Mouse (Mus musculus): ENCODE data around the gene Camk2b. TPM values are rescaled to one million over a fixed set of nuclear protein-coding genes. Genes with fewer than 3 reads are reported as not detected.

Gene Camk2b
- 173 and 185 TPM in 2 replicates for polyA plus RNA-seq (2015; fragmentation: Nextera tagmentation; extraction: Ambion mirVana)

DNA sequence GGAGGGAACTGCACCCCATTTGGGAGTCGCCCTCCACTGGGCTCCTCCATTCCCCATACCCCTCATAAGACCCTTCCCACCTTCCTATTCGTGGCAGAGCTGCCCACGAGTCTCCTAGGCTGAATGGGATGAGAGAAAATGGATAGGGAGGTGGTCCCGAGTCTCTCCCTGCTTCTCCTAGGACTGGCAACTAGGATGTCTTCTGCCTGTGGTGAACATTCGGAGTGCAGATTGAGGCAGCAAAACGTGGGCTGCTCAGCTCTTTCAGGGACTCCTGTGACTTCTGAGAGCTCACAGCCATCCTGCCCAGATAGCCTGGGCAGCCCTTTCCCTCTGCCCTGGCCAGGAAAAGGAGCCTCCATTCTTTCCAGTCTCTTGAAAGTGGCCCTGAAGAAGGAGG is at the start of gene Camk2b:
Gene Camk2b (minus strand): TSS at position 187 of the 400 bp plus-strand sequence.

DNA sequence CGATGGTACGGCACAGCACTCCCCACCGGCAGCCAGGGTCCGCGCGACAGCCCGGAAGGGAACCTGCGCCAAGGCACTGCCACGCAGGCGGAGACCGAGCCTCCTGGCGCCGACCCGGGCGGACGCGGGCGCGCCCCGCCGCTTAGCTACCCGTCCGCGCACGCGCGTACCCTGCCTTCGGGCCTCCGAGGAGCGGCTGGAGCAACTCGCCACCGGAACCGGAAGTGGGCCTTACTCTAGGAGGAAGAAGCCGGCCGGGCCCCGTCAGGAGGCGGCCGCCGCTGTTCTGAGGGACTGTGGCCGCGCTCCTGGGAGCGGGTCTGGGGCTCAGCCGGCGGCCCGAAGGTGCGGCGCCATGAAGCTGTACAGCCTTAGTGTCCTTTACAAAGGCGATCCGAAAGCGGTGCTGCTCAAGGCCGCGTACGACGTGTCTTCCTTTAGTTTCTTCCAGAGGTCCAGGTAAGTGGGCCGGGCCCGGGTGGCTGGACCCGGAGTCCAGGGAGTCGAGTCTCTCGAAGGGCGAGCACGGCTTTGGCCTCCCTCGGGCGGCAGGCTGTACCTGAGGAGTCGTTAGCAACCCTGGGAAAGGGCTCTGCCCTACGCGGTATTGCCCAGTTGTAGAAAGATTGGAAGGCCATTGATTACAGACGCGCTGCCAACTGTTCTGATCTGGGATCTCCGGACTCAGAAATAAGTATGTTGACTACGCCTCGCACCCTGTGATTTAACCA is 110.5 kb downstream of the Camk2b start, which contains the start of gene Ykt6:
Gene Ykt6 (plus strand): TSS at position 148 of the 731 bp plus-strand sequence.

DNA sequence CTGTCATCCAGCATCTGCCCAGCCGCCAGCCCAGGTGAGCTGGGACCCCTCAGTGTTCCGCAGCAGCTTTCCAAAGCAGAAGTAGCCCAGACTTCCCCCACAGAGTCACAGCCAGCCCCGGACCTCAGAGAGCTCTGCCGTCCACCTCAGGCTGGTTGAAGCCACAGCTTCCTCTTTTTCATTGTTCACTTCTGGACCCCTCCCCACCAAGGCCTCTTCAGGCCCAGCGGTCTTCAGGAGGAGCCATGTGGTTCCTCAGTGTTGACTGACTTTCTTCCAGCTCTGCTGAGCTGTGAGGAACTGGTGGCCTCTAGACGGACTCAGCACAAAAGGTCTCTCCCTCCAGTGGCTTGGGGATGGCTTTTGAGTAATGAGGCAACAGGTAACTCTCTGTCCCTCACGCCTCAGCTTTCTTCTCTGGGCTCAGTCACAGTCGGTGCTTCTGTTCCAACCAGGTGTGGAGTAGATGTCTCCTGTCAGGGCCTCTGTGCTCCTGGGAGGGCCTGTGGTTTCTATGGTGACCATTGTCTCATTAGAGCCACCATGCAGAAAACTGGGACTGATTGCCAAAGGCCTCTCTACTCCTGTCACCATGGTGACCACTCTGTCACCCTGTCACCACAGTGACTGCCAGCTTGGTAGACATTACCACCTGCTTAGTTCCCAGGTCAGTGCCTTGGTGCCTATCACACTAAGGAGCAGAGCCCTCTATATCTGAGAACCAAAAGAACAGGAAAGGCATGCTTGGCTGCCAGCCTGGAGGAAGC is 116.4 kb downstream of the Camk2b start, which contains the start of gene Gck:
Gene Gck (minus strand): TSS at position 496 of the 767 bp plus-strand sequence.

Other genes with a start within 250 kb of the Camk2b start
- gene Polm, start 228.3 kb downstream of the Camk2b start, polyA plus RNA-seq (2015; fragmentation: Nextera tagmentation; extraction: Ambion mirVana): 5.3 and 5.5 TPM in 2 replicates
- gene Aebp1, start 204.4 kb downstream of the Camk2b start, polyA plus RNA-seq (2015; fragmentation: Nextera tagmentation; extraction: Ambion mirVana): 25.0 and 35.0 TPM in 2 replicates
- gene Pold2, start 188.1 kb downstream of the Camk2b start, polyA plus RNA-seq (2015; fragmentation: Nextera tagmentation; extraction: Ambion mirVana): 51.0 and 58.7 TPM in 2 replicates
- gene Myl7, start 167.6 kb downstream of the Camk2b start, polyA plus RNA-seq (2015; fragmentation: Nextera tagmentation; extraction: Ambion mirVana): 0.28 and 0.43 TPM in 2 replicates
- 3.8 and 4.2 TPM in 2 replicates for gene Gck, start 116.3 kb downstream of the Camk2b start, polyA plus RNA-seq (2015; fragmentation: Nextera tagmentation; extraction: Ambion mirVana)
- gene Ykt6, start 110.7 kb downstream of the Camk2b start, polyA plus RNA-seq (2015; fragmentation: Nextera tagmentation; extraction: Ambion mirVana): 64.5 and 76.8 TPM in 2 replicates
- 0.54 and 0.66 TPM in 2 replicates for gene A730071L15Rik, start 133.7 kb upstream of the Camk2b start, polyA plus RNA-seq (2015; fragmentation: Nextera tagmentation; extraction: Ambion mirVana)
- 56.5 and 60.7 TPM in 2 replicates for gene Nudcd3, start 134.1 kb upstream of the Camk2b start, polyA plus RNA-seq (2015; fragmentation: Nextera tagmentation; extraction: Ambion mirVana)
- 0.03 TPM in 1 of 2 replicates, not detected in the other for gene Npc1l1, start 163.8 kb upstream of the Camk2b start, polyA plus RNA-seq (2015; fragmentation: Nextera tagmentation; extraction: Ambion mirVana)
- 63.5 and 66.3 TPM in 2 replicates for gene Ddx56, start 201.4 kb upstream of the Camk2b start, polyA plus RNA-seq (2015; fragmentation: Nextera tagmentation; extraction: Ambion mirVana)
- 97.4 and 102 TPM in 2 replicates for gene Tmed4, start 208.5 kb upstream of the Camk2b start, polyA plus RNA-seq (2015; fragmentation: Nextera tagmentation; extraction: Ambion mirVana)
- 103 and 113 TPM in 2 replicates for gene Ogdh, start 225.3 kb upstream of the Camk2b start, polyA plus RNA-seq (2015; fragmentation: Nextera tagmentation; extraction: Ambion mirVana)